Mouse (Mus musculus): ENCODE data around the gene Gpx8. TPM values are rescaled to one million over a fixed set of nuclear protein-coding genes. Genes with fewer than 3 reads are reported as not detected.

The Gpx8 gene
- polyA plus RNA-seq, 1 experiment from 2014 or later = 67.1 TPM

DNA sequence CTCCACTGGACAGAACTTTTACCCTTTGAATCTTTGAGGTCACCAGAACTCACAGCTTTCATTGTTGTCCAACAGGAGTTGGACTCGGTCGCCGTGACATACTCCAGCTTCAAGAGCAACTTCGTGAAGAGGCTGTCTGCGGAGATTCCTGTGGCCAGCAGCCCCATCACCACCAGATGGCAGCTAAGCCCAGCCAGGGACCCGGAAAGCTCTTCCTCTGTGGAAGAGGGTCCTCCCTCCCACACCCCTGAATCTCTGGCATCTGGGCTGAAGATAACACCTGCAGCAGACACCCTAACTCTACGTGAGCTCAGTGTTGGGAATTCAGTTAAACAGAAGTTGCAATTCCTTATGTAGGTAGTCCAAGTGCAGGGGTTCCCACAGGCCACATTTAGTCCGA, 9.6 kb upstream of the Gpx8 start:
- ATAC-seq (ENCODE audit: low FRiP score) (no peak), DNase-seq (ENCODE audit: low spot score) (no peak)
- H3K4me1 ChIP-seq (replicated peaks; ENCODE audit: control insufficient read depth, insufficient read depth, low read length) = no peaks in the 10 kb centered on the region
- H3K27me3 ChIP-seq (ENCODE audit: control insufficient read depth, insufficient read depth, low read length) = no peaks in the 10 kb centered on the region
- 46% methylated on average over 8 of the region's 8 CpGs for WGBS
- H3K4me2 ChIP-seq (replicated peaks) = no peak overlapping the region
- H3K36me3 ChIP-seq (replicated peaks; ENCODE audit: control insufficient read depth, insufficient read depth) = no peaks in the 10 kb centered on the region
- no peak overlapping the region for H3K4me3 ChIP-seq (replicated peaks; ENCODE audit: low read length)
- no peaks in the 10 kb centered on the region for H3K9me3 ChIP-seq (ENCODE audit: control insufficient read depth, low read length)
- no peak overlapping the region for H3K9ac ChIP-seq
- no peak overlapping the region for H3K27ac ChIP-seq

DNA sequence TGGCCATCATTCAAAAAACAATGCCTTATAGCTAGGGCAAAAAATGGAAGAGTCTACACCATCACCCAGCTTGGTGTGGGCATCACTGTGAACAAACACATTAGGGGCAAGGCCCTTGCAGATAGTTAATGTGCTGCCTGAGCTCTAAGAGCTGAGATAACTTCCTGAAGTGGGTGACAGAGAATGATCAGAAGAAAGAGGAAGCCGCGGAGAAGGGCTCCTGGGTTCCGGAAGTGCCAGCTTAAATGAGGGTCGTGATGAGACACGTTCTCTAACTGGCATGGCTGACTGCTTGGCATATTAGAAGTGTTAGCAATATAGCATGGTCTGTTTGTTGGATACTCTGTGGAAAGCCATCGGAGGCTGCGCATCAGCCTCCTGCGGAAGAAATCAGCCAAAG, 8.0 kb upstream of the Gpx8 start:
- H3K4me1 ChIP-seq (replicated peaks; ENCODE audit: control insufficient read depth, insufficient read depth, low read length) = no peaks in the 10 kb centered on the region
- no peak overlapping the region for H3K4me2 ChIP-seq (replicated peaks)
- no peaks in the 10 kb centered on the region for H3K9me3 ChIP-seq (ENCODE audit: control insufficient read depth, low read length)
- no peak for ATAC-seq (ENCODE audit: low FRiP score)
- no peaks in the 10 kb centered on the region for H3K36me3 ChIP-seq (replicated peaks; ENCODE audit: control insufficient read depth, insufficient read depth)
- DNase-seq (ENCODE audit: low spot score) = no peak
- no peaks in the 10 kb centered on the region for H3K27me3 ChIP-seq (ENCODE audit: control insufficient read depth, insufficient read depth, low read length)
- H3K4me3 ChIP-seq (replicated peaks; ENCODE audit: low read length) = no peak overlapping the region
- 91% methylated on average over 8 of the region's 8 CpGs for whole genome bisulfite sequencing
- no peak overlapping the region for H3K27ac ChIP-seq
- H3K9ac ChIP-seq = no peak overlapping the region

GRCm38 (mm10) chr13:113047647-113048046, 1.4 kb upstream of the Gpx8 start:
- H3K9ac ChIP-seq = no peak overlapping the region
- ATAC-seq (ENCODE audit: low FRiP score) (no peak), DNase-seq (ENCODE audit: low spot score) (no peak)
- H3K27ac ChIP-seq = no peak overlapping the region
- H3K27me3 ChIP-seq (ENCODE audit: control insufficient read depth, insufficient read depth, low read length) = no peaks in the 10 kb centered on the region
- no peaks in the 10 kb centered on the region for H3K9me3 ChIP-seq (ENCODE audit: control insufficient read depth, low read length)
- no peak overlapping the region for H3K4me3 ChIP-seq (replicated peaks; ENCODE audit: low read length)
- H3K4me1 ChIP-seq (replicated peaks; ENCODE audit: control insufficient read depth, insufficient read depth, low read length) = no peaks in the 10 kb centered on the region
- 79% methylated on average over 3 of the region's 3 CpGs for WGBS
- no peak overlapping the region for H3K4me2 ChIP-seq (replicated peaks)
- no peaks in the 10 kb centered on the region for H3K36me3 ChIP-seq (replicated peaks; ENCODE audit: control insufficient read depth, insufficient read depth)

- H3K27ac ChIP-seq = no peak overlapping the region
- no peaks in the 10 kb centered on the region for H3K9me3 ChIP-seq (ENCODE audit: control insufficient read depth, low read length)
- no peaks in the 10 kb centered on the region for H3K4me1 ChIP-seq (replicated peaks; ENCODE audit: control insufficient read depth, insufficient read depth, low read length)
- H3K27me3 ChIP-seq (ENCODE audit: control insufficient read depth, insufficient read depth, low read length) = no peaks in the 10 kb centered on the region
- no peak overlapping the region for H3K9ac ChIP-seq
- ATAC-seq (ENCODE audit: low FRiP score) (peak; percentile 52), DNase-seq (ENCODE audit: low spot score) (no peak)
- no peaks in the 10 kb centered on the region for H3K36me3 ChIP-seq (replicated peaks; ENCODE audit: control insufficient read depth, insufficient read depth)
- no peak overlapping the region; the same call in 1 of the 2 replicates for H3K4me2 ChIP-seq (replicated peaks)
- no peak overlapping the region for H3K4me3 ChIP-seq (replicated peaks; ENCODE audit: low read length)
Observed at GRCm38 (mm10) chr13:113047018-113047417, 808 bp upstream of the Gpx8 start.

DNA sequence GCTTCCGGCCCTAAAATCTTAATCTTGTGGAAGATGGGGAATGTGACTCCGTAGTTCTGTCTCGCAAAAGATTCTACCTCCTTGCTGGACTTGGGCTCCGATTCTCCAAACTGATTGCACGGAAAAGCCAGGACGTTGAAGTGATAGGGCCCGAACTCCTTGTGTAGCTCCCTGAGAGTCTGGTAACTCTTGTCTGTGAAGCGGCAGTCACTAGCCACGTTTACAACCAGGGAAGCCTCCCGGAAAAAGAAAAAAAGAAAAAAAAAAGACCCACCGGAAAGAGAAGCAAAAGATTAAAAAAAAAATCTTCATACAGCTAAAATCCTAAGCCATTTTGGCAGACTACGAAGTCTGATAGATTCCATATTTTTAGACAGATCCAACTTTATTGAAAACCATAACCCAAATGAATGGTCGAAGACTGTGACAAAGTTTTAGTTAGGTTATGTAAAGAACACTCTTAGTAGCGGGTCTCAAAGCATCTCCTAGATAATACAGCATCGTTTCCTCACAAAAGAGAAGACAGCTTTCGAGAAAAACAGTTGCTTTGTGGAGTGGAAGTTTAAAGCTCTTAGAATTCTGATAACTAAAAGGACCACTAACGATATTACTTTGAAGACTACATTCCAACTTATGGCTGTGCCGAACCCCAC, 626 bp downstream of the Gpx8 start:
- peak overlapping the region; percentile 78 for H3K4me2 ChIP-seq (replicated peaks)
- no peaks in the 10 kb centered on the region for H3K27me3 ChIP-seq (ENCODE audit: control insufficient read depth, insufficient read depth, low read length)
- WGBS = 31% methylated on average over 18 of the region's 18 CpGs
- DNase-seq (ENCODE audit: low spot score) (no peak), ATAC-seq (ENCODE audit: low FRiP score) (no peak)
- H3K36me3 ChIP-seq (replicated peaks; ENCODE audit: control insufficient read depth, insufficient read depth) = no peaks in the 10 kb centered on the region
- peak overlapping the region; percentile 41 for H3K9ac ChIP-seq
- H3K27ac ChIP-seq = 0 out of 2 replicates have a peak overlapping the region, but pooled peaks have one; percentile 51
- no peaks in the 10 kb centered on the region for H3K4me1 ChIP-seq (replicated peaks; ENCODE audit: control insufficient read depth, insufficient read depth, low read length)
- peak overlapping the region; percentile 45 for H3K4me3 ChIP-seq (replicated peaks; ENCODE audit: low read length)
- no peaks in the 10 kb centered on the region for H3K9me3 ChIP-seq (ENCODE audit: control insufficient read depth, low read length)

- no peak overlapping the region for H3K27ac ChIP-seq
- H3K36me3 ChIP-seq (replicated peaks; ENCODE audit: control insufficient read depth, insufficient read depth) = no peaks in the 10 kb centered on the region
- no peaks in the 10 kb centered on the region for H3K4me1 ChIP-seq (replicated peaks; ENCODE audit: control insufficient read depth, insufficient read depth, low read length)
- ATAC-seq (ENCODE audit: low FRiP score) (no peak), DNase-seq (ENCODE audit: low spot score) (no peak)
- WGBS = 82% methylated on average over 3 of the region's 3 CpGs
- H3K4me2 ChIP-seq (replicated peaks) = peak overlapping the region; percentile 78
- H3K9ac ChIP-seq = peak overlapping the region; percentile 41; the same call in 1 of the 2 replicates
- no peaks in the 10 kb centered on the region for H3K27me3 ChIP-seq (ENCODE audit: control insufficient read depth, insufficient read depth, low read length)
- peak overlapping the region; percentile 45 for H3K4me3 ChIP-seq (replicated peaks; ENCODE audit: low read length)
- no peaks in the 10 kb centered on the region for H3K9me3 ChIP-seq (ENCODE audit: control insufficient read depth, low read length)
Observed at GRCm38 (mm10) chr13:113044876-113045275, 1.3 kb downstream of the Gpx8 start.

DNA sequence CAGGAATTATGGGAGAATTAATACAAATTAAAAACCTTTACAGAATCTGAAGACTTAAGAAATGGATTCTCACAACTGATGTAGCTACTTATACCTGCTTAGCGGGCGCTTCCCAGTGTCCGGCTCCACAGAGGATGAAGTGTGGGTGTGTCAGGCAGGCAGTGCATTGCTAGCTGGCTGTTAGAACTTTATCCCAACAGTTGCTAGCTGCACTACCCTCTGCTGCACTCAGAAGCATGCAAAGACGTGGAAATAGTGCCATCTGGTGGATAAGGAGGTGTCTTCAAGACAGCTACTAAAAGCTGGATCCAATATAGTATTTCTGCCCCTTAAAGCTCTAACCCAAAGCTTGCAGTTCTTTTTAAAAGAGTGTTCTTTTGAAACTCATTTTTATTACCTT, 10.4 kb downstream of the Gpx8 start:
- peak overlapping the region; percentile 96 for H3K4me2 ChIP-seq (replicated peaks)
- 0 out of 2 replicates have a peak, but pooled peaks cover 7% of the 10 kb centered on the region for H3K4me1 ChIP-seq (replicated peaks; ENCODE audit: control insufficient read depth, insufficient read depth, low read length)
- no peaks in the 10 kb centered on the region for H3K9me3 ChIP-seq (ENCODE audit: control insufficient read depth, low read length)
- peak overlapping the region; percentile 48 for H3K4me3 ChIP-seq (replicated peaks; ENCODE audit: low read length)
- peak; percentile 96 for DNase-seq (ENCODE audit: low spot score)
- no peak overlapping the region for H3K27ac ChIP-seq
- peaks cover 35% of the 10 kb centered on the region for H3K27me3 ChIP-seq (ENCODE audit: control insufficient read depth, insufficient read depth, low read length)
- WGBS = 0% methylated on average over 4 of the region's 4 CpGs
- no peaks in the 10 kb centered on the region for H3K36me3 ChIP-seq (replicated peaks; ENCODE audit: control insufficient read depth, insufficient read depth)
- peak; percentile 80 for ATAC-seq (ENCODE audit: low FRiP score)
- H3K9ac ChIP-seq = no peak overlapping the region

DNA sequence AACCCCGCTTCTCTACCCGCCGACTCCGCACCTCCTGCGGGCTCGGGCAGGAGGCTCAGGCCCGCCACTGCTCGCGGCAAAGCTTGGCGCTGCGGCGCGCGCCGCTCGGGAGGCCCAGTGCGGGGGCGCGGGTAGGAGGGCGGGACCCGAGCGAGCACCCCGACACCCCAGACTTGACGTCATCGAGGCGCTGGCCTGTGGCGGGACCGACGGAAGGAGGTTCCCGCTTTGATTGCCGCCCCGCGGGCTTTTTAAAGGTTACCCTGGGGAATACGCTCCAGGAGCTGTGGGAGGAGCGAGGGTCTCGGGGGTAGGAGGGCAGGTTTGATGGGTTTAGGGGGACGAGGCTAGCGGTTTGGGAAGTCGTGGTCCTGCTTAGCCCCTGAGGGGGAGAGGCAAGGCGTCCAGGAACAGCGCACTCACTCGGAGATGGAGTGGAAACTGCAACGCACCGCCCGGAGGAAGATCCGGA, 11.2 kb downstream of the Gpx8 start, which contains the start of gene Cdc20b:
Gene Cdc20b (plus strand): TSS at position 162 of the 472 bp plus-strand sequence.
- ATAC-seq (ENCODE audit: low FRiP score) = no peak
- no peak within 1 kb of the TSS for H3K27ac ChIP-seq
- 0 out of 2 replicates have a peak, but pooled peaks cover 7% of the 10 kb centered on the region for H3K4me1 ChIP-seq (replicated peaks; ENCODE audit: control insufficient read depth, insufficient read depth, low read length)
- peak; percentile 32 for DNase-seq (ENCODE audit: low spot score)
- WGBS = under 1% methylated on average over 46 of the region's 46 CpGs
- no peaks in the 10 kb centered on the region for H3K9me3 ChIP-seq (ENCODE audit: control insufficient read depth, low read length)
- H3K36me3 ChIP-seq (replicated peaks; ENCODE audit: control insufficient read depth, insufficient read depth) = no peaks in the 10 kb centered on the region
- H3K4me2 ChIP-seq (replicated peaks) = peak within 1 kb of the TSS; percentile 96
- peaks cover 35% of the 10 kb centered on the region for H3K27me3 ChIP-seq (ENCODE audit: control insufficient read depth, insufficient read depth, low read length)
- H3K9ac ChIP-seq = peak within 1 kb of the TSS; percentile 51
- H3K4me3 ChIP-seq (replicated peaks; ENCODE audit: low read length) = peak within 1 kb of the TSS; percentile 48

- 2% methylated on average over 11 of the region's 11 CpGs for WGBS
- ATAC-seq (ENCODE audit: low FRiP score) (no peak; the same call in 1 of the 2 replicates), DNase-seq (ENCODE audit: low spot score) (no peak)
- peak overlapping the region; percentile 48 for H3K4me3 ChIP-seq (replicated peaks; ENCODE audit: low read length)
- H3K9me3 ChIP-seq (ENCODE audit: control insufficient read depth, low read length) = no peaks in the 10 kb centered on the region
- H3K9ac ChIP-seq = no peak overlapping the region
- H3K4me2 ChIP-seq (replicated peaks) = peak overlapping the region; percentile 96
- H3K27ac ChIP-seq = no peak overlapping the region
- H3K27me3 ChIP-seq (ENCODE audit: control insufficient read depth, insufficient read depth, low read length) = peaks cover 35% of the 10 kb centered on the region
- H3K4me1 ChIP-seq (replicated peaks; ENCODE audit: control insufficient read depth, insufficient read depth, low read length) = 0 out of 2 replicates have a peak, but pooled peaks cover 7% of the 10 kb centered on the region
- no peaks in the 10 kb centered on the region for H3K36me3 ChIP-seq (replicated peaks; ENCODE audit: control insufficient read depth, insufficient read depth)
Observed at GRCm38 (mm10) chr13:113034271-113034886, 11.8 kb downstream of the Gpx8 start.
